9 mouse cellular contexts compared by ENCODE assay signal in the genomic region with DNA sequence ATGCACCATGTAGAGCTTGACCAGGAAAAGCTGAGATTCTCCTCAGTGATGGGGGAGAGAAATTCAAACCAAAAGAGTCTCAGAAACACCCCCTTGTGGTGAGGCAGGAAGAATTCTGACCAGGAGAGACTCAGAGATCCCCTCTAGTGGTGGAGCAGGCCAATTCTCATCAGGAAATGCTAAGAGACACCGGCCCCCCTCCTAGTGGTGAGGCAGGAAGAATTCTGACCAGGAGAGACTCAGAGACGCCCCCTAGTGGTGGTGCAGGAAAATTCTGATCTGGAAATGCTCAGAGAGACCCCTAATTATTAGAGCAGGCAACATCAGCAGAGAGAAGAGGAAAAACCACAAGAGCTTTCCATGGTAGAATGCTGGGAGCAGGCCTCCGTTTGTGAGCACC.
DNase-seq lines count a peak whose midpoint lies in the region; ATAC-seq lines count a peak whose summit lies in the region.
"Had no signal": no experiment of that assay in that cellular context is flagged by ENCODE, and none has a peak within 500 bp of the region (broad histone marks: within the 10 kb centered on the region; RNA-seq: fewer than 3 reads in every experiment).

No protein-coding gene starts in this region.

- H3K4me1 ChIP-seq in midbrain, embryonic 16.5 days (ENCODE audit: control insufficient read depth, insufficient read depth, low read length): no peaks in the 10 kb centered on the region

- DNase-seq in cerebellum, postnatal 14 days: peak; percentile 8 to 28
- DNase-seq in cerebellum, adult 11-12 months: no peak
- peak; percentile 8 to 12 for DNase-seq in urinary bladder, postnatal 36 days (ENCODE audit: low spot score in 2 of 2)
- DNase-seq in urinary bladder, adult 2 months (ENCODE audit: low spot score): no peak
- DNase-seq in layer of hippocampus, postnatal 10 days (ENCODE audit: low spot score in 2 of 2): peak; percentile 13 to 23
- peak; percentile 43 to 59 for DNase-seq in right cerebral cortex, adult 2 months (ENCODE audit: low spot score in 2 of 2)

- H3K9me3 ChIP-seq in midbrain, embryonic 16.5 days (replicated peaks; ENCODE audit: control insufficient read depth, low read length, poor library complexity, severe bottlenecking): no peaks in the 10 kb centered on the region

- WGBS in midbrain, embryonic 16.5 days: 63% methylated on average over 3 of the region's 3 CpGs

- no peaks in the 10 kb centered on the region for H3K27me3 ChIP-seq in midbrain, embryonic 16.5 days (ENCODE audit: control insufficient read depth, insufficient read depth, low read depth, low read length)

- no peaks in the 10 kb centered on the region for H3K36me3 ChIP-seq in midbrain, embryonic 16.5 days (ENCODE audit: control insufficient read depth, insufficient read depth, low read length)

- no peak overlapping the region for H3K4me2 ChIP-seq in midbrain, embryonic 16.5 days (ENCODE audit: low read length)

- H3K27ac ChIP-seq in midbrain, embryonic 16.5 days (ENCODE audit: low read length): no peak overlapping the region

- no peak overlapping the region for H3K4me3 ChIP-seq in midbrain, embryonic 16.5 days (ENCODE audit: low read depth, low read length)
- H3K4me3 ChIP-seq: erythroblast, embryonic 14.5 days had no signal

- ATAC-seq in midbrain, embryonic 16.5 days: no peak
- ATAC-seq in megakaryocyte progenitor cell, adult 5-6 weeks (replicated peaks; ENCODE audit: poor library complexity): no peak

- H3K9ac ChIP-seq in midbrain, embryonic 16.5 days (ENCODE audit: low read depth, low read length): no peak overlapping the region

Comparison
In these comparisons a context has a peak if more than half of its experiments do, and no peak if none do; other contexts are left out.
1. DNase-seq: peak in cerebellum, postnatal 14 days (2 of 2), urinary bladder, postnatal 36 days (2 of 2), layer of hippocampus, postnatal 10 days (2 of 2) and right cerebral cortex, adult 2 months (2 of 2); none in cerebellum, adult 11-12 months (single experiment) and urinary bladder, adult 2 months (single experiment).